Mouse (Mus musculus): ENCODE data around the gene Pzp. TPM values are rescaled to one million over a fixed set of nuclear protein-coding genes. Genes with fewer than 3 reads are reported as not detected.

The Pzp gene
- polyA plus RNA-seq, 1 experiment from 2014 or later = not detected

DNA sequence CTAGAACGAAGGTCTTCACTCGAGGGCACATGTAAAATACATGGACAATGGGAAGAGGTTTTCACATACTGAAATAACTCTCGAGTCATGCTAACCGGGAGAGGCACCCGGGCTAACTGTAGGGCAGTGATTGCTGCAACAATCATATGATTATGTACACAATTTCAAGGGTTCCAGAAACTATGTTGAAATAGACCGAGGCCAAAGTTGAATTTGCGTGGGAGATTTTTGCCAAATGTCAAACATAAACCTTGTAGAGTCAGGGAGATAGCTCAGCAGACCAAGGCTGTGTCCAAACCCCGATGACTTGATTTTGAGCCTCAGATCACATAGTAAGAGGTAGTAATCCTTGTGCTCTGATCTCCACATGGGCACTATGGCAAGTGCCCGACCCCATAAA, 6.2 kb upstream of the Pzp start:
- DNase-seq (ENCODE audit: low spot score) = no peak
- H3K36me3 ChIP-seq (ENCODE audit: control insufficient read depth, insufficient read depth, low read length) = no peaks in the 10 kb centered on the region

DNA sequence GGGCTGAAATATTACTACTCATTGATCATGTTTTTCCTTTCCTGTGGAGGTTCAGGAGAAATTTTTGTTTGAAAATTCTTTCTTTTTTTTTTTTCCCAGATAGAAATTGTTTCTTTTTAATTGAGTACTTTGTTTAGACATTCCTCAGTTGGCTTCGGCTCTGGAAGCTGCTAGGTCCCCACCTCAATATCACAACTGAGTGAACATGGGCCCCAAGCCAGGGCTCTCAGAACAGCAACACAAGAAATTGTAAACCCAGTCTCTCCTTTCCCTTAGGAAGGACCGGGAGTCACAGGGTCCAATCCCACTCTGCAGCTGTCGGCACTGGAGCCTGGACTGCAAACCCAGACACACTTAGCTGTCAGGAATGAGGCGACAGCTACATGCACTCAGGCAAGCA, 2.0 kb upstream of the Pzp start:
- no peak overlapping the region for H3K4me3 ChIP-seq (ENCODE audit: low read depth, low read length)
- WGBS = 32% methylated on average over 4 of the region's 4 CpGs
- H3K36me3 ChIP-seq (ENCODE audit: control insufficient read depth, insufficient read depth, low read length) = no peaks in the 10 kb centered on the region
- DNase-seq (ENCODE audit: low spot score) (no peak), ATAC-seq (replicated peaks; ENCODE audit: low FRiP score, low TSS enrichment, low read depth) (no peak)
- no peaks in the 10 kb centered on the region; the same call in 1 of the 2 replicates for H3K9me3 ChIP-seq (ENCODE audit: control insufficient read depth, low read length)
- no peaks in the 10 kb centered on the region for H3K4me1 ChIP-seq (replicated peaks; ENCODE audit: control insufficient read depth, insufficient read depth, low read length)
- no peaks in the 10 kb centered on the region for H3K27me3 ChIP-seq (replicated peaks; ENCODE audit: control insufficient read depth, insufficient read depth, low read length)
- H3K4me2 ChIP-seq (ENCODE audit: low read length) = no peak overlapping the region
- H3K9ac ChIP-seq (ENCODE audit: low read length) = no peak overlapping the region
- no peak overlapping the region for H3K27ac ChIP-seq (ENCODE audit: low read depth)

More for the DNA sequence above, 6.2 kb upstream of the Pzp start:
- Histone ChIP-seq H3K27ac (ENCODE audit: low read depth) (no peak overlapping the region), H3K9ac (ENCODE audit: low read length) (no peak overlapping the region), H3K9me3 (ENCODE audit: control insufficient read depth, low read length) (no peaks in the 10 kb centered on the region), H3K27me3 (replicated peaks; ENCODE audit: control insufficient read depth, insufficient read depth, low read length) (no peaks in the 10 kb centered on the region), H3K4me2 (ENCODE audit: low read length) (no peak overlapping the region), H3K4me3 (ENCODE audit: low read depth, low read length) (no peak overlapping the region), H3K4me1 (replicated peaks; ENCODE audit: control insufficient read depth, insufficient read depth, low read length) (no peaks in the 10 kb centered on the region)
- 84% methylated on average over 9 of the region's 9 CpGs for WGBS
- no peak for ATAC-seq (replicated peaks; ENCODE audit: low FRiP score, low TSS enrichment, low read depth)

DNA sequence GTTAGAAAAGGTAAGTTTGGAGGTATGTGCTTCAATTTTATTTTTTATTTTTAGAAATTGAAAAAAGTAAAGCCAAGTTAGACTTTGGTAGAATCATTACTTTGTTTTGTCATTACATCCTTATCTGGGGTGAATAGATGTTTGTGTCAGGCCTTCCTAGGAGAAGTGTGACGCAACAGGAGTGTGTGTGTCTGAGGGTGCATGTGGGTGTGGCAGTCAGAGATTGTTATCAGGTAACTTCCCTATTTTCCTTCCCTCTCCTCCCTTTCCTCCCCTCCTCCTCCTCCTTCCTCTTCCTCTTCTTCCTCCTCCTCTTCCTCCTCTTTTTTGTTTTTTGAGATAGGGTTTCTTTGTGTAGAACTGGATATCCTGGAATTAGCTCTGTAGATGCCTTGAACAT, 590 bp upstream of the Pzp start:
- 43% methylated on average over 1 of the region's 1 CpGs for WGBS
- Histone ChIP-seq H3K9ac (ENCODE audit: low read length) (no peak overlapping the region), H3K9me3 (ENCODE audit: control insufficient read depth, low read length) (no peaks in the 10 kb centered on the region; the same call in 1 of the 2 replicates), H3K36me3 (ENCODE audit: control insufficient read depth, insufficient read depth, low read length) (no peaks in the 10 kb centered on the region), H3K27me3 (replicated peaks; ENCODE audit: control insufficient read depth, insufficient read depth, low read length) (no peaks in the 10 kb centered on the region), H3K4me3 (ENCODE audit: low read depth, low read length) (no peak overlapping the region), H3K4me1 (replicated peaks; ENCODE audit: control insufficient read depth, insufficient read depth, low read length) (no peaks in the 10 kb centered on the region), H3K4me2 (ENCODE audit: low read length) (no peak overlapping the region), H3K27ac (ENCODE audit: low read depth) (no peak overlapping the region)
- ATAC-seq (replicated peaks; ENCODE audit: low FRiP score, low TSS enrichment, low read depth) = no peak
- DNase-seq (ENCODE audit: low spot score) = no peak

DNA sequence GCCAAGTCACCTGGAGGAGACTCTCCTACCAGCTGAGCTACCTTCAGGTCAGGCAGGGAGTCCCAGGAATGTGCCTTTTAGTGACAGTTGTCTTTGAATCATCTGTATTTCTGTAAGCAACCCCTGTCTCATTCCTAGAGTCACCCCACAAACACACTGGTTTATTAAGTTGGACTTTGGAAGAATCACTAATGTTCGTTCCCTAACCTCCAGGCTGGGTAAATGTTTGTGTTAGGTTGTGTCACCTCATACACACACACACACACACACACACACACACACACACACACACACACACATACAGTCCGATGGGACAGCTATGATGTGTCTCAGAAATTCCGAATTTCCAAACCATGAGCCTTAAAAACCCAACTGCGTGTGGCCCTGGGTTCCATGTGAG, 719 bp downstream of the Pzp start:
- Histone ChIP-seq H3K4me1 (replicated peaks; ENCODE audit: control insufficient read depth, insufficient read depth, low read length) (no peaks in the 10 kb centered on the region), H3K9me3 (ENCODE audit: control insufficient read depth, low read length) (no peaks in the 10 kb centered on the region; the same call in 1 of the 2 replicates), H3K9ac (ENCODE audit: low read length) (no peak overlapping the region), H3K27ac (ENCODE audit: low read depth) (no peak overlapping the region), H3K27me3 (replicated peaks; ENCODE audit: control insufficient read depth, insufficient read depth, low read length) (no peaks in the 10 kb centered on the region), H3K4me3 (ENCODE audit: low read depth, low read length) (no peak overlapping the region), H3K4me2 (ENCODE audit: low read length) (no peak overlapping the region), H3K36me3 (ENCODE audit: control insufficient read depth, insufficient read depth, low read length) (no peaks in the 10 kb centered on the region)
- ATAC-seq (replicated peaks; ENCODE audit: low FRiP score, low TSS enrichment, low read depth) = no peak
- no peak for DNase-seq (ENCODE audit: low spot score)
- WGBS = 74% methylated on average over 4 of the region's 4 CpGs

DNA sequence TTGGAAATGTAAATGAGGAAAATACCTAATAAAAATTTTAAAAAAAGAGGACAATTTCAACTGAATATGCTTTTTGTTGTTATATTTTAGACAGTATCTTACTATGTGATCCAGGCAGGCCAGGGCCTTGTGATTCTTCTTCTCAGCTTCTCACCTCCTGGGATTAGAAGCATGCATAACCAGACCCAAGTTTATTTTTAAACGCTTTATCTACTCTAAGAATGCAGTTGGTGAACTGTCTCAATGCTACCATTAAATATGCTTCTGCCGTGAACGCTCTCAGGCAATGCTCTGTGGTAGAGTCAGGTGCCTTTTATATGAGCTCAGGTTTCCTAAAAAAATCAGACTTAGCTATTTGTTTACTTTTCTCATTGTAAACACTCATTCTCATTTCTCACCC, 3.2 kb downstream of the Pzp start:
- Histone ChIP-seq H3K4me1 (replicated peaks; ENCODE audit: control insufficient read depth, insufficient read depth, low read length) (no peaks in the 10 kb centered on the region), H3K4me2 (ENCODE audit: low read length) (no peak overlapping the region), H3K36me3 (ENCODE audit: control insufficient read depth, insufficient read depth, low read length) (no peaks in the 10 kb centered on the region), H3K9me3 (ENCODE audit: control insufficient read depth, low read length) (no peaks in the 10 kb centered on the region; the same call in 1 of the 2 replicates), H3K27me3 (replicated peaks; ENCODE audit: control insufficient read depth, insufficient read depth, low read length) (no peaks in the 10 kb centered on the region), H3K9ac (ENCODE audit: low read length) (no peak overlapping the region), H3K27ac (ENCODE audit: low read depth) (no peak overlapping the region), H3K4me3 (ENCODE audit: low read depth, low read length) (no peak overlapping the region)
- ATAC-seq (replicated peaks; ENCODE audit: low FRiP score, low TSS enrichment, low read depth) (no peak), DNase-seq (ENCODE audit: low spot score) (no peak)
- 87% methylated on average over 3 of the region's 3 CpGs for WGBS

DNA sequence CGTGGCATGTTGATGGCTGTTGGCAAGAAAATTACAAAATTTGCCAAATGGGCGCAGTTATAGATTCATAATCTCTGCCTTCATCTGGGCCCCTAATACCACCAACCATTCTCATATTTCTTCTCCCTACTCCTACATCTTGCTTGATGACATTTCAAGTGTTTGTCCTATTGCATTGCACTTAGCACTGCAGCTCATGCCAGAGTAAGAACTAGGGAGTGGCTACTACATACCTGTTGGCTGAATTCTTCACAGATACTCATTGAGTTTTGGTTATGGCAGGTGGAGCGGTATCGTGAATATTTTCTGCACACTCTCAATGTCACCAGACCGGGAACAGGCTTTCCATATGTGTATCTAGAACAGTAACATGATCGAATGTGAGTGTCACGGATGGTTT, 7.4 kb downstream of the Pzp start:
- Histone ChIP-seq H3K36me3 (ENCODE audit: control insufficient read depth, insufficient read depth, low read length) (no peaks in the 10 kb centered on the region), H3K9me3 (ENCODE audit: control insufficient read depth, low read length) (no peaks in the 10 kb centered on the region), H3K27me3 (replicated peaks; ENCODE audit: control insufficient read depth, insufficient read depth, low read length) (no peaks in the 10 kb centered on the region), H3K4me3 (ENCODE audit: low read depth, low read length) (no peak overlapping the region), H3K9ac (ENCODE audit: low read length) (no peak overlapping the region), H3K4me1 (replicated peaks; ENCODE audit: control insufficient read depth, insufficient read depth, low read length) (no peaks in the 10 kb centered on the region), H3K27ac (ENCODE audit: low read depth) (no peak overlapping the region), H3K4me2 (ENCODE audit: low read length) (no peak overlapping the region)
- 89% methylated on average over 7 of the region's 7 CpGs for WGBS
- no peak for ATAC-seq (replicated peaks; ENCODE audit: low FRiP score, low TSS enrichment, low read depth)
- DNase-seq (ENCODE audit: low spot score) = no peak

DNA sequence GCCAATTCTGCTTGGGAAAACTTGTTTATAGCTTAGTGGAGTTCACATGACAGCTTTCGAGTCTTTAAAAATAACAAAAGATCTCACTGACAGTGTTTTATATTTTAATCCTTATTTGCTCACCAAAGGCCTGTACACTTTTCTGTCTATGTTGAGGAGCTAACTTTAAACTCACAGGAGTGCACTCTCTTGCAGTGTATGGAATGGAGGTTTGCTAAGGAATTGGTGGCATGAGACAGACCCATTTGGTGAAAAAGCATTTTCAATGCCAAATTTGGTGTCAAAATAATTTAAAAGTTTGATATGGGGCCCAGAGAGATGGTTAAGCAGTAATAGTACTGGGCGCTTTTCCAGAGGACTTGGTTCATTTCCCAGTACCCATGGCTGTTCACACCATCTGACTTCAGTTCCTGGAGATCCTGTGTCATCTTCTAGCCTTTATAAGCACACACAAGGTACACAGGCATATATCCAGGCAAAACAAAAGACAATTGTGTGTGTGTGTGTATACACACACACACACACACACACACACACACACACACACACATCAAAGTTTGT, 20.8 kb downstream of the Pzp start:
- WGBS = 73% methylated on average over 2 of the region's 2 CpGs
- no peaks in the 10 kb centered on the region for H3K36me3 ChIP-seq (ENCODE audit: control insufficient read depth, insufficient read depth, low read length)
- no peak for ATAC-seq (replicated peaks; ENCODE audit: low FRiP score, low TSS enrichment, low read depth)

DNA sequence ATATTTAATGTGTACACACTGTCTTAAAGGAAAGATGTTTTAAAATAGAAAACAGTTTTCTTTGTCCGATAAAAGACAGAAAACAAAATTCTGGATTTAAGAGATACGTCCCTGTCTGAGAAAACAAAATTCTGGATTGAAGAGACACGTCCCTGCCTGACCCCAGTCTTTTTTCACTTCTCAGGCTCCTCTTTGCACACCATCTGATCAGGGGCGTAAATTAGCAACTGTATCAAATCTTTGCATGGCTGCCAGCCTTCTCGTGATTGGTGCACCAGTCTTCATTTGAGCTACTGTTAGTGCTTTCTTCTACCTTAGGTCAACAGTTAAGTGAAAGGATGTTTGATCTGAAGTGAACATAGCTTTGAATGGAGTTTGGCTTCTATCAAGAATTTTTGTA, 21.8 kb downstream of the Pzp start:
- Histone ChIP-seq H3K36me3 (ENCODE audit: control insufficient read depth, insufficient read depth, low read length) (no peaks in the 10 kb centered on the region), H3K27me3 (replicated peaks; ENCODE audit: control insufficient read depth, insufficient read depth, low read length) (no peaks in the 10 kb centered on the region), H3K4me3 (ENCODE audit: low read depth, low read length) (no peak overlapping the region), H3K9me3 (ENCODE audit: control insufficient read depth, low read length) (no peaks in the 10 kb centered on the region), H3K9ac (ENCODE audit: low read length) (no peak overlapping the region), H3K4me2 (ENCODE audit: low read length) (no peak overlapping the region), H3K27ac (ENCODE audit: low read depth) (no peak overlapping the region), H3K4me1 (replicated peaks; ENCODE audit: control insufficient read depth, insufficient read depth, low read length) (no peaks in the 10 kb centered on the region)
- DNase-seq (ENCODE audit: low spot score) (no peak), ATAC-seq (replicated peaks; ENCODE audit: low FRiP score, low TSS enrichment, low read depth) (no peak)
- 83% methylated on average over 5 of the region's 5 CpGs for WGBS

More for the DNA sequence above, 20.8 kb downstream of the Pzp start:
- Histone ChIP-seq H3K9me3 (ENCODE audit: control insufficient read depth, low read length) (no peaks in the 10 kb centered on the region), H3K9ac (ENCODE audit: low read length) (no peak overlapping the region), H3K4me2 (ENCODE audit: low read length) (no peak overlapping the region), H3K4me3 (ENCODE audit: low read depth, low read length) (no peak overlapping the region), H3K27ac (ENCODE audit: low read depth) (no peak overlapping the region), H3K27me3 (replicated peaks; ENCODE audit: control insufficient read depth, insufficient read depth, low read length) (no peaks in the 10 kb centered on the region), H3K4me1 (replicated peaks; ENCODE audit: control insufficient read depth, insufficient read depth, low read length) (no peaks in the 10 kb centered on the region)
- no peak for DNase-seq (ENCODE audit: low spot score)

DNA sequence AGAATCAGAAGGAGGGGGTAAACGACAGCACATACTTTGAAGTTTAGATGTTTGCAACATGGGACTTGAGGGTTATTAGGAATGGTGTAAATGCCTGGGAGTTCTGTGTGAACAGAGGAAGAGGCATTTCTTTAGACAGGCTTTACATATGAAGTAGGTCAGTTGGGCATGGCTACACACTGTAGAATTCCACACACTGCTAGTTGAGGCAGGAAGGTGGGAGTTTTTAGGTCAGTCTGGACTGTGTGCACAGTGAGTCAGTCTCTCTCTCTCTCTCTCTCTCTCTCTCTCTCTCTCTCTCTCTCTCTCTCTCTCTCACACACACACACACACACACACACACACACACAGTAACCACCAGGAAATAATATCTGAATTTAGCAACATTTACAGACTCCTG, 31.2 kb downstream of the Pzp start:
- DNase-seq (ENCODE audit: low spot score) = no peak
- no peaks in the 10 kb centered on the region for H3K36me3 ChIP-seq (ENCODE audit: control insufficient read depth, insufficient read depth, low read length)
- H3K9ac ChIP-seq (ENCODE audit: low read length) = no peak overlapping the region
- H3K4me2 ChIP-seq (ENCODE audit: low read length) = no peak overlapping the region
- no peak for ATAC-seq (replicated peaks; ENCODE audit: low FRiP score, low TSS enrichment, low read depth)
- H3K9me3 ChIP-seq (ENCODE audit: control insufficient read depth, low read length) = no peaks in the 10 kb centered on the region
- 79% methylated on average over 1 of the region's 1 CpGs for WGBS
- no peaks in the 10 kb centered on the region for H3K27me3 ChIP-seq (replicated peaks; ENCODE audit: control insufficient read depth, insufficient read depth, low read length)
- no peak overlapping the region for H3K27ac ChIP-seq (ENCODE audit: low read depth)
- H3K4me1 ChIP-seq (replicated peaks; ENCODE audit: control insufficient read depth, insufficient read depth, low read length) = no peaks in the 10 kb centered on the region
- H3K4me3 ChIP-seq (ENCODE audit: low read depth, low read length) = no peak overlapping the region
